Mouse (Mus musculus) cortical plate, adult 2 months (tissue): ENCODE measurements at regions not wholly inside any gene's neighbourhood (a gene's known extent, or its start where the extent isn't known, plus 50 kb on each side); places are given as distances from the start of the nearest gene placed in this dataset.

ENCODE experiments used
- H3K27ac ChIP-seq: fragments of 200-500 bp; 2 replicates; pipeline ENCODE4 v1.5.1; 2012; ENCODE audit warnings: low read length, control low read depth, inconsistent platforms; ENCODE audit not compliant: insufficient read depth
- H3K4me1 ChIP-seq: fragments of 200-500 bp; 2 replicates; pipeline ENCODE4 v1.6.1; 2011; ENCODE audit warnings: low read length; ENCODE audit not compliant: control insufficient read depth, insufficient read depth
- H3K4me3 ChIP-seq: fragments of 200-500 bp; 2 replicates; pipeline ENCODE4 v1.5.1; 2011; ENCODE audit warnings: mild to moderate bottlenecking, low read length, control low read depth; ENCODE audit not compliant: insufficient read depth
- CTCF ChIP-seq: fragments of 200-500 bp; IDR thresholded peaks from 2 replicates; pipeline ENCODE4 v1.5.1; 2011; ENCODE audit warnings: mild to moderate bottlenecking, control low read depth, low read length; ENCODE audit not compliant: insufficient read depth; ENCODE audit errors: extremely low read depth
- POLR2A ChIP-seq: fragments of 200-500 bp; IDR thresholded peaks from 2 replicates; pipeline ENCODE4 v1.6.1; 2011; ENCODE audit warnings: mild to moderate bottlenecking, low read length, control low read depth; ENCODE audit not compliant: insufficient read depth; ENCODE audit errors: extremely low read depth

- no peak for TF ChIP-seq CTCF
- no peak for TF ChIP-seq POLR2A
- Histone ChIP-seq H3K4me1 (no peaks in the 10 kb centered on the region), H3K27ac (no peak overlapping the region), H3K4me3 (no peak overlapping the region)
Observed at GRCm38 (mm10) chr17:72689606-72690005, 85.2 kb upstream of the Alk start.

GRCm38 (mm10) chr17:72688800-72689199 is 84.4 kb upstream of the Alk start:
- H3K27ac ChIP-seq, result no peak overlapping the region
- no peaks in the 10 kb centered on the region for H3K4me1 ChIP-seq

GRCm38 (mm10) chr17:72674658-72675057 is 70.2 kb upstream of the Alk start:
- no peak for TF ChIP-seq CTCF
- TF ChIP-seq POLR2A, result no peak
- Histone ChIP-seq H3K4me3 (no peak overlapping the region), H3K27ac (no peak overlapping the region), H3K4me1 (no peaks in the 10 kb centered on the region)

More at GRCm38 (mm10) chr17:72688800-72689199, 84.4 kb upstream of the Alk start:
- H3K4me3 ChIP-seq, result no peak overlapping the region
- no peak for TF ChIP-seq POLR2A
- no peak for TF ChIP-seq CTCF

- H3K27ac ChIP-seq, result no peak overlapping the region
- no peak for TF ChIP-seq POLR2A
- no peak for TF ChIP-seq CTCF
- no peak overlapping the region for H3K4me3 ChIP-seq
- H3K4me1 ChIP-seq, result no peaks in the 10 kb centered on the region
Observed at GRCm38 (mm10) chr17:72672010-72672409, 67.6 kb upstream of the Alk start.

GRCm38 (mm10) chr17:72666961-72667360 is 62.5 kb upstream of the Alk start:
- TF ChIP-seq POLR2A (no peak), CTCF (no peak)
- Histone ChIP-seq H3K27ac (no peak overlapping the region), H3K4me3 (no peak overlapping the region), H3K4me1 (no peaks in the 10 kb centered on the region)

GRCm38 (mm10) chr17:72661678-72662077 is 57.3 kb upstream of the Alk start:
- Histone ChIP-seq H3K27ac (no peak overlapping the region), H3K4me3 (no peak overlapping the region), H3K4me1 (no peaks in the 10 kb centered on the region)
- no peak for TF ChIP-seq CTCF
- TF ChIP-seq POLR2A, result no peak

- H3K4me3 ChIP-seq, result no peak overlapping the region
- TF ChIP-seq CTCF (no peak), POLR2A (no peak)
- H3K4me1 ChIP-seq, result no peaks in the 10 kb centered on the region
- no peak overlapping the region for H3K27ac ChIP-seq
Observed at GRCm38 (mm10) chr17:72658744-72659143, 54.3 kb upstream of the Alk start.

- Histone ChIP-seq H3K27ac (no peak overlapping the region), H3K4me3 (no peak overlapping the region), H3K4me1 (no peaks in the 10 kb centered on the region)
- no peak for TF ChIP-seq CTCF
- no peak for TF ChIP-seq POLR2A
Observed at GRCm38 (mm10) chr17:72657826-72658225, 53.4 kb upstream of the Alk start.
